Mouse (Mus musculus) large intestine, adult 2 months (tissue): ENCODE measurements around the gene Psip1. TPM values are rescaled to one million over a fixed set of nuclear protein-coding genes. Genes with fewer than 3 reads are reported as not detected.
"Not testable (repeated sequence)": the region's sequence is repeated elsewhere in the genome, so short reads cannot be mapped to it uniquely, and the experiment has no call there.

Experiments
- DNase-seq: peaks from one replicate; pipeline ENCODE4 v3.0.0-alpha.2; 2012; ENCODE audit warnings: low read depth, low spot score
- WGBS: fragments of 180-500 bp; shearing (Covaris S2); methylation state at CpG from one replicate; pipeline ENCODE4 v1.1.7; 2018; 5-methylcytosine and 5-hydroxymethylcytosine counted together
- polyA plus RNA-seq: library from polyadenylated mRNA; depleted of rRNA; stranded (reverse); fragments of >200 nt; gene quantifications from 2 replicates; pipeline ENCODE4 v1.2.3, GENCODE M21; 2012; rRNA removed

Gene Psip1
- 6.3 and 11.1 TPM in 2 replicates for polyA plus RNA-seq

DNA sequence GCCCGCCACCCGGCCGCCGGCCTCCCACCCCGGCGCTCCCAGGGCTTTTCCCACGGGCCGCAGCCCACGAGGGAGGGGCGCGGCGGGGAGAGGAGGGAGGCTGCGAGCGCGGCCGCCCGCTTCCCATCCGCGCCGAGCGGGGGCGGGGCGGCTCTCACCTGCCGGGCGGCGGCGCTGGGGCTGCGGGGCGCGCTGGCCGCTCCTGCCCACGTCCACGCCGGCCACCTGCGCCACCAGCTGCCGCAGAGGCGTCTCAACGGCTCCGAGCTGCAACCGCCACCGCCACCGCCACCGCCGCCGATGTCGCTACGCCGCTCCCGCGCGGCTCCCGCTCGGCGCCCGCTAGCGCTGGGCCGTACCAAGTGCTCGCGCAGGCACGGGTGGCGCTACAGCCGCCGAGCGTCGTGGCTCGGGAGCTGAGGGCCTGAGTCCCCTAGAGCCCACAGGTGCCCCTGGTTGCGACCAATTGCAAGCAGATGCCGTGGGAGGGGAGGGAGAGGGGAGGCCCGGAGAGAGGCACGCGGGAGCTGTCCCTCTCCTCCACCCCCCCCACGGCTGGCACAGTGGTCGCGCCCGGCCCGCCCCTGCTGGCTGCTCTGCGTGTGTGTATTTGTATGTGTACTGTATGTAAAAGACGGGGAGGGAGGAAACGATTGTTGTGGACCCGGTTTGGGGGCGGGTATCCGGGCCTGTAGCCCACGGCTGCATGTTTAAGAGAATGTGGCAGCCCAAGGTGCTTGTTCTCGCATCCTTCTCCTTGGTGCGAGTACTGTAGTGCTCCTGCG lies at the start of gene Psip1:
Gene Psip1 (minus strand): TSS at position 343 of the 785 bp plus-strand sequence.
- WGBS: under 1% methylated on average over 80 of the region's 86 CpGs
- DNase-seq: peak; percentile 29

DNA sequence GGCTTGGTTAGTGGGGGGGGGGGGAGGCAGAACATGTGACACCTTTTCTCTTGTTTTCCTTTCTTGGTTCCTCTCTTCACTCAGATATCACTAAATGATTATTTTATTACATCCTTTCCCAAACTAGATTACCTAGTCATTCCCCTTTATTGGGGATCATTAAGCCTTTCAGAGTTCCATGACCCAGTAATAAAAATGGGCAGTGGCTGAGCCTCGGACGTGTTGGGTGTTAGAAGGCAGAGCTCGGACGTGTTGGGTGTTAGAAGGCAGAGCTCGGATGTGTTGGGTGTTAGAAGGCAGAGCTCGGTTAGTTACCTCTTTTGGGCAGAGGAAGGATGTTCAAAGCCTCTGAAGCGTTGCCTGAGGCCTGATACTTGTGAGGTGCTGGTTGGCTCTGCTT lies 47.8 kb upstream of the Psip1 start:
- DNase-seq: no peak

DNA sequence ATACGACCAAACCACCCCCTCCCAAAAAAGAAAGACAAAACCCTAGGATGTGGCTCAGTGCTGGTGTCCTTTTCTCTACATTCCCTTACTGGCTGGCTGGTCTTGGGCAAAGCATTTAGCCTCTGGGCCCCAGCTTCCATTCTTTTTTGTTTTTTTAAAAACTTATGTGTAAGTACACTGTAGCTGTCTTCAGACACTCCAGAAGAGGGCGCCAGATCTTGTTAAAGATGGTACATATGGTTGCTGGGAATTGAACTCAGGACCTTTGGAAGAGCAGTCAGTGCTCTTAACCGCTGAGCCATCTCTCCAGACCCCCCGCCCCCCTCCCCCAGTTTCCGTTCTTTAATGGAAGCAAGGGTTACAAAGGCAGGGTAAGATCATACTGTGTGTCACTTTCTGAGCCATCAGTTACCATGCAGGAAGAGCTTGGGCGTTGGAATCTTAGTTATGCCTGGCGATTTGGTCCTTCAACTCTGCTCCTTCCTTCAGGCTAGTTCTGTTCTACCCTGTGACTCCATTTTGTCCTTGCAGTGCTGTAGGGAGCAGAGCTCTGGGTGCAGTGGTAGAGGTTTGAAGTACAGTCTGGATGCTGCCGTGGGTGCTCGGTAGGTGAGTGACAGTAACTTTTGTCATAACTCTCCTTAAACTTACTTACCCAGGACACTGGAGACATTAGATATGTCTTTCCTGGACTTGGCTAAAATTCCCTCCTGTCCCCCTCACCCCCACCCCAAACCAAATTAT lies 47.1 kb upstream of the Psip1 start:
- WGBS: 61% methylated on average over 9 of the region's 9 CpGs
- no peak for DNase-seq

More for the DNA sequence above, 47.8 kb upstream of the Psip1 start:
- 36% methylated on average over 7 of the region's 7 CpGs for WGBS

DNA sequence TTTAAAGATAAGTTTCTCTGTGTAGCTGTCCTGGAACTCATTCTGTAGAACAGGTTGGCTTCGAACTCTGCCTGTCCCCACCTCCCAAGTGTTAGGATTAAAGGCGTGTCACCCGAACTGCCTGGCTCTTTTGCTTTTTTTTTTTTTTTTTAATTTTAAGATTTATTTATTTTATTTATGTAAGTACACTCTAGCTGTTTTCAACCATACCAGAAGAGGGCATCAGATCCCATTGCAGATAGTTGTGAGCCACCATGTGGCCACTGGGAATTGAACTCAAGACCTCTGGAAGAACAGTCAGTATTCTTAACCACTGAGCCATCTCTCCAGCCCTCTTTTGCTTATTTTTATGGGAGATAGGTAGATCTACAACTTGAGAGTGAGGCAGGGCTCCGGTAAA lies 43.8 kb upstream of the Psip1 start:
- DNase-seq: not testable (repeated sequence)
- 70% methylated on average over 4 of the region's 4 CpGs for WGBS

DNA sequence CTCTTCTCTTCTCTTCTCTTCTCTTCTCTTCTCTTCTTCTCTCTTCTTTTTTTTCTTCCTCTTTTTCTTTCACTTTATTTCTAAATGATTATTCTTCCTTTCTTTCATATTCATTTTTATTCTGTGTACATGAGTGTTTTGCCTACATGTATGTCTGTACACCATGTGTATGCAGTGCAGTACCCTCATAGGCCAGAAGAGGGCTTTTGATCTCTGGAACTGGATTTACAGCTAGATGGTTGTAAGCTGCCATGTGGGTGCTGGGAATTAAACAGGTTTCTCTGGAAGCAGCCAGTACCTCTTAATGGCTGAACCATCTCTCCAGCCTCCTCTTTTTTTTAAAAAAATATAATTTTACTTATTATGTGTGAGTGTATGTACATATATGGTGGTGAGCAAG lies 41.7 kb upstream of the Psip1 start:
- no peak for DNase-seq

DNA sequence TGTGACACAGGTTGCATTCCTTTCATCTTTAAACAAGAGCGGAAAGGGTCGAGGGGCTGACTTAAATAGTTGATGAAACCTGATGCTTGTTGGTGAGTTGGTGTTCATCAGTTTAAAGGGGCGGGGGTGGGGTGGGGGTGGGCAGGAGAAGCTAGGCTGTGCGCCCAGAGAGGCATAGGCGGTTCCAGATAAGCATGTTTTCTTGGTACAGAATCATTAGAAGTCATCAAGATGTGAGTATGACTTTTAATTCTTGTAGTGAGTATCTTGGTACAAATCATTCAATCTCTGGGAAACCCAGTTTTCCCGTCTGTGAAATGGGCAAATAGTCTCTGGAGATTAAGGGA lies 40.7 kb upstream of the Psip1 start:
- DNase-seq: no peak
- WGBS: 77% methylated on average over 6 of the region's 6 CpGs

DNA sequence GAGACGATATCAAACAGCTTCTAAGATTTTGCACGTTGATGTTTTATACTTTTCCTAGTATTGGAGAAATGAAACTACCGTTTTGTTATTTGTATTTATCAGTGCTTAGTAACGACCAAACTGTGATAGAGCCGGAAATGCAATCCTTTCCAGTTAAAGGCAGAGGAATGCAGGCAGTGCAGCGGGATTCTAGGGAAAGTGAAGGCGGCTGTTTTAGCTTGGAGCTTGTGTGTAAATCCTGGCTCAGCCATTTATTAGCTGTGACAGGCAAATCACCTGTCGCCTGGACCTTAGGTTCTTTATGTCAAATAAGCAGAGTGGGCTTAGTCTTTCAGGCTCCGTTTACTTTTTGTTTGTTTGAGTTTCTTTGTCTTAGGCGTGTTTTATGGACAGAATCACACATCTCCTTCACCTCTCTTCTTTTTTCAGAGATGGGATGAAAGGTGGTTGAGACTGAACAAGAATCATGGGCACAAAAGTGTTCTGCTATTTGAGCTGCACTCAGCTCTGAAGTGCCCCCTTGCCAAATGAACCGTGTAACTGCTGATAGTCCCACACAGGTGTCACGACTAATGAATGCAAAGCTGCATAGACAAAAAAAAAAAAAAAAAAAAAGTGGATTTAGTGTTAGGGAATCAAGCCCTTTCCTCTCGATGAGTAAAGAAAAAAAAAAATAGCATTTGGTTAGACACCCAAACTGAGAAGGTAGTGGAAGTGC lies 40.2 kb upstream of the Psip1 start:
- 8% methylated on average over 13 of the region's 13 CpGs for WGBS
- no peak for DNase-seq

DNA sequence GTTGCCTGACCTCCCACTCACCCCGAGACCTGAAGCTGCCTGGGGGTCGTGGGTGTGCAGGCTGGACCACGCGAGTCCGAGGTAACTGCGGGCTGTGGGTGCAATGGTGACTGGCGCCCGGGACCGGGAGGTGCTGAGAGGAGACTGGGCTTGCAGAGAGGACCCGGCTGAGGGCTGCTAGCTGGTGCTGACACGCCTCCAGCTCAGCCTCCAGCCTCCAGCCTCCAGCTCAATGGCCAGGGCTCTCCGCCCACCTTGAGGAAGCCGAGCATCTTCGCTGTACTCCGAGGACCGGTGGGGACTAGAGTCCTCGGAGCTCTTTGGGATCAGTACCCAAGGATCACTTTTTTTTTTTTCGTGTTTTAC lies 39.4 kb upstream of the Psip1 start:
- DNase-seq: no peak
- WGBS: under 1% methylated on average over 18 of the region's 18 CpGs

DNA sequence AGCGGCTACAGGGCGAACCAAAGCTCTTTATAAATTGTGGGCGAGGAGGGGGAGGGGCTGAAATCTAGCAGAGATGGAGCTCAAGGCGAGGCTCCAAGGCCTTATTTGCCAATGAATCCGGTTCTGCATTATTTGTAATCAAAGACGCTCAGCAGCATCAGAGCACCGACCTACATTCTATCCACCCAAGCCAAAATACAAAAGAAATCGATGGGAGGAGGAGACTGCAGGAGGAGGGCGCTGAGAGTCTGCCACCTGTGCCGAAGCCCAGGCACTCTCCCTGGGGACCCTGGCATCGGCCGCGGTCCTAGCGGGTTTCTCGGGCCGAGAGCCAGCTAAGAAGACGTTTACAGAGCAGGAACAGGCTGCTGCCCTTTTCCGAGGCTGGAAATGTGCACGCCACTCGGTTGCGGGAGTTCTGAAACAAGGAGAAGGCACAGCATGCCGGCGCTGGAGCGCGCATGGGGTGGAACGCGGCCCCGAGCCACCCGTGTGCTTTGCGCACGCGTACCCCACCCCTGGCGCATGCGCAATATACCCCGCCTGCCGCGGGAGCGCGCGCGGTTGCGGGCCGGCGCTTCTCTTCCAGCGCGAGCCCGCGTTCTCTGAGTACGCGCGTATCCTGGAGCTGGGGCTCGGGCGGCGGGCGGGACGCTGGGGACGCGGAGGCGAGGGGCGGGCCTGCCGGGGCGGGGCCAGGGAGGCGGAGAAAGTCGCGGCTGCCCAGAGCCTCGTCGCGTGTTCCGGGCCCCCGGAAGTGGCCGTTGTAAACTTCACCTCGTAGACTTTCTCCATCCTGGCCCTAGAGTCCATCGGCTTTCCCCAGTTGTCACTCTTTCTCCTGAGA lies 38.8 kb upstream of the Psip1 start, which contains the start of gene Ccdc171:
Gene Ccdc171 (plus strand): TSS at position 703 of the 847 bp plus-strand sequence.
- DNase-seq: peak; percentile 85
- under 1% methylated on average over 73 of the region's 73 CpGs for WGBS

DNA sequence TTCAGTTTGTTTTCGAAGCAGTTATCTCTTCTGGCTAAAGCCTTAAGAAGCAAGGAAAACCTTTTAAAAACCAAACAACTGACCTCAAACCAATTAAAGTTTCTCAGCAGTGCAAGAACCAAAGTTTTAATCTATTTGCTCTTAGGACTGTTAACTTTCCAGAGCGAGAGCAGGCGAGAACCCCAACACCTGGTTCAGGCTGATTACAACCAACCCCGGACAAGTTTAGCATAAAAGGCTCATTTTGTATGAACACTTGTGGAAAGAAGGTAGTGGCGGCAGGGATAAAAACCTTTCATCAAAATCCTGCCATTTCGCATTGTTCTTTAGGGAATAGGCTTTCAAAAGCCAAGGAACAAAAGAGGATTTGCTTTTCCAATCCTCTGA lies 38.2 kb upstream of the Psip1 start:
- DNase-seq: no peak
- 12% methylated on average over 6 of the region's 6 CpGs for WGBS

DNA sequence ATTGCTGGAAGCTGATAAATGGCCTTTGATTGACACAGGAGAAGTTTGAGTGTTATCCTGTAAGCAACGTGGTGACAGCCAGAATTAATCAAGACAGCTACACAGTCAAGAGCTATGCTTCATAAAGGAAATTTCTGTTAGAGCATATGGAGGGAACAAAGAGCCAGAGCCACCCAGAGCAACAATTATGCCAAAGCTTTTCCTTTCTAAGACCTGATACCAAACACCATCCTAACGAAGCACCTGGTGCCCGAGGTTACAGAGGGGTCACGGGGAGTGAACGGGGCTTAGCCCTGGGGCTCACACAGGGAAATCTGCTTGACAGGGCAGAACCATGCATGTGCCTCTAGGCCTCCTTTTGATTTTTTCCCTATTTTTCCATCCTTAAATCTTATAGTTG lies 35.8 kb upstream of the Psip1 start:
- DNase-seq: no peak
- WGBS: 71% methylated on average over 5 of the region's 5 CpGs

DNA sequence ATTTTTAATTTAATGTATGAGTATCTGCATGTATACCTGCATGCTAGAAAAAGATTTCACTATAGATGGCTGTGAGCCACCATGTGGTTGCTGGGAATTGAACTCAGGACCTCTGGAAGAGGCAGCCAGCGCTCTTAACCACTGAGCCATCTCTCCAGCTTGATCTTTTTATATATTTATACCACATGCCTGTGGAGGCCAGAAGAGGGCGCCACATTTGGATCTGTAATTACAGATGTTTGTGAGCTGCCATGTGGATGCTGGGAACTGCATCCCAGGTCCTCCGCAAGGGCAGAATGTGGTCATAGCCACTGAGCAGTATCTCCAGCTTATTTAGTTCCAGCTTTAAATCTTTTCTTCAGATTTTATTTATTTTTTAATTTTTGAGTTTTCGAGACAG lies 34.0 kb upstream of the Psip1 start:
- 86% methylated on average over 4 of the region's 4 CpGs for WGBS
- DNase-seq: no peak

DNA sequence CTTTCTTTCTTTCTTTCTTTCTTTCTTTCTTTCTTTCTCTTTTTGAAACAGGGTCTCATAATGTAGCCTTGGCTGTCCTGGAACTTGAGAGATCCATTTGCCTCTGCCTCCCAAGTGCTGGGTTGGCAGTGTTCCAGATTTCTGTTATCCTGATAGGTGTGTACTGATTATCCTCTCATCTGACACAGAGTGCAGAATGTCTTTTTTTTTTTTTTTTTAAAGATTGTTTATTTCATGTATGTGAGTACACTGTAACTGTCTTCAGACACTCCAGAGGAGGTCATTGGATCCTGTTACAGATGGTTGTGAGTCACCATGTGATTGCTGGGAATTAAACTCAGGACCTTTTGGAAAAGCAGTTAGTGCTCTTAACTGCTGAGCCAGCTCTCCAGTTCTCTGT lies 33.5 kb upstream of the Psip1 start:
- no peak for DNase-seq

DNA sequence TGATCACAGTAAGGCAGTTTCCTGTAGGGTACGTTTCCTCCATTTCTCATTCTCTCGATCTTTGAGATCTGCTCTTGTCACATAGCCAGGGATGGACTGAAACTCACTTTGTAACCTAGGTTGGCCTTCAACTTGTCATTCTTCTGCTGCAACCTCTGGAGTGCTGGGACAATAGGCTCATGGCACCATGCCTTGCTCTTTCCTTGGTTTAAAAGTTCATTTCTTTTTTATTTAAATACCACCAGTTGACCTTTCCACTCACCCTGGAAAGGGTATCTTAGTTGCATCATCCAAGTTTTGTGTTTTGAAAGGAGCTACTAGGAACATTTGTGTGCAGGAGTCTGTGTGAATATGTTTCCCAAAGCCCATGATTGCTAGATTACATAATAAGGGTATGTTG lies 32.9 kb upstream of the Psip1 start:
- WGBS: 81% methylated on average over 2 of the region's 2 CpGs
- no peak for DNase-seq

DNA sequence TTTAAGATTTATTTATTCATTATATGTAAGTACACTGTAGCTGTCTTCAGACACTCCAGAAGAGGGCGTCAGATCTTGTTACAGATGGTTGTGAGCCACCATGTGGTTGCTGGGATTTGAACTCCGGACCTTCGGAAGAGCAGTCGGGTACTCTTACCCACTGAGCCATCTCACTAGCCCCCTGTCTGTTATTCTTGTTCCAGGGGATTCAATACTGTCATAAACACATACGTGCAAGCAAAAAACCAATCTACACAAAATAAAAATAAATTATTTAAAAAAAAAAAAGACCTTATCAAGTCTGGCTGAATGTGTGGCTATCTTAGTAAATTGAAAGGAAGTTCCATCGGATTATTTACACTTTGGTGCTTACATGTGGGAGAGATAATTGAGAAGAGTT lies 29.9 kb upstream of the Psip1 start:
- DNase-seq: not testable (repeated sequence)
- WGBS: 92% methylated on average over 5 of the region's 6 CpGs

DNA sequence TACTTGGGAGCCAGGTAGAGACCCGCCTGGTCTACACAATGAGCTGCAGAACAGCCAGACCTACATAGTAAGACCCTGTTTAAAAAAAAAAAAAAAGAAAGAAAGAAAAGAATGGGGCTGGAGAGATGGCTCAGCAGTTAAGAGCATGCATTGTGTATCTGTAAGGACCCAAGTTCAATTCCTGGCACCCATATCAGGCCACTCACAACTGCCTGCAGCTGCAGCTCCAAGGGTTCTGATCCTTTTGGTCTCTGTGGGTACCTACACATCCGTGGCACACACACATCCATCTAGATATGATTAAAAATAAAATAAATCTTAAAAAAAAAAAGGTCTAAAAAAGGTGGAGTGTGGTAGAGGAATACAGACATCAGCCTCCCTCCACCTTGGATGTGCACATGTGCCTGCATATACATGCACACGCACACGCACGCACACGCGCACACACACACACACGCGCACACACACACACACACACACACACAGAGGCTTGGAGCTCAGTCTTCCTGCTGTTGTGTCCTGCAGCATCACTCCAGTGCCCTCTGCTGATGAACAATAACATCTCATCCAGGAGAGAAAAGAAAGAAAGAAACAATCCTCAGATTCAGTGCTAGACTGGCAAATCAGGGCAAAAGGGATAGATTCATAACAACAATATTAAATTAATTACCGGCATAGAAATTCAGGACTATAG lies 28.9 kb upstream of the Psip1 start:
- DNase-seq: no peak
- 85% methylated on average over 10 of the region's 10 CpGs for WGBS

DNA sequence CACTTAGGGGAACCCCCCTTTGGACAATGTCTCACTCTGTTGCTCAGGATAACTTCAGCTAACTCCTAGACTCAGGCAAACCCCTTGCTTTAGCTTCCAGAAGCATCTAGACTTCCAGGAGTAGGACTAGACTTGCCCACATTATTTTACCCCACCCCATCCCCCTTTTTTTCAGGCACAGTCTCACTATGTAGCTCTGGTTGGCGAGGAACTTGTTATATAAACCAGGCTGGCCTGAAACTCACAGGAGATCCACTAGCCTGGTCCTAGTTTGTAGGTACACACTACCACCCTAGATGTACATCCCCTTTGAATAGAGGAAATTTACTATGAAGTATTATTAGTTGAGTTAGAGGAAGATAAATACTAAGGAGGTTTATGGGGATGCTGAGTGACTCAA lies 27.9 kb upstream of the Psip1 start:
- DNase-seq: no peak
- WGBS: 89% methylated on average over 1 of the region's 1 CpGs

DNA sequence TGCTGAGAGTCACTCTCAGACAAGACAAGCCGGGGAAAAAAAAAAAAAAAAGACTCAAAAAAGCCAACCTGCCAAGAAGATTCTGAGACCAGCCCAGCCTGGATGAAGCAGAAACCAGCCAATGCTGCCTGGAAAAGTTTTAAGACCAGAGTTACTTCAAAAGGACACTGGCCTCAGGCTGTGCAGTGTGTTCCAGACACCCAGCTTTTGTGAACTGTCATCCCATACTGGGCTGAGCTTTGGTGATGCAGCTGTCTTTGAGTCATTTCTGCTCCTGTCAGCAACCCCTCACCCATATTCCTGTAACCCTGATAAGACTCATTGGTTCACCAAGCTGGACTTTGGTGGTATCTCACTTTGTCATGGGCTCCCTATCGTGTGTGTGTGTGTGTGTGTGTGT lies 26.4 kb upstream of the Psip1 start:
- DNase-seq: no peak
- WGBS: 47% methylated on average over 2 of the region's 2 CpGs

DNA sequence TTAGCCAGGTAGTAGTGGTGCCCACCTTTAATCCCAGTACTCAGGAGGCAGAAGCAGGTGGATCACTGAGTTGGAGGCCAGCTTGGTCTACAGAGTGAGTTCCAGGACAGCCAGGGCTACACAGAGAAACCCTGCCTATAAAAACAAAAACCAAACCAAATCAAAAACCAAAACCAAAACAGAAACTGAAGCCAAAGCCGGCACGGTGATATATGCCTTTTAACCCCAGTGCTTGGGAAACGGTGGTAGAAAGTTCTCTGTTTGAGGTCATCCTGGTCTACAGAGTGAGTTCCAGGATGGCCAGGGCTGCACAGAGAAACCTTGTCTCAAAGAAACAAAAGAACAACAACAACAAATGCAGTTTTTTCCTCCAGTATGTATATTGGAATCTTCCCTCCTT lies 26.0 kb upstream of the Psip1 start:
- WGBS: 31% methylated on average over 3 of the region's 3 CpGs
- no peak for DNase-seq
